9 mouse cellular contexts compared by ENCODE assay signal in the genomic region with DNA sequence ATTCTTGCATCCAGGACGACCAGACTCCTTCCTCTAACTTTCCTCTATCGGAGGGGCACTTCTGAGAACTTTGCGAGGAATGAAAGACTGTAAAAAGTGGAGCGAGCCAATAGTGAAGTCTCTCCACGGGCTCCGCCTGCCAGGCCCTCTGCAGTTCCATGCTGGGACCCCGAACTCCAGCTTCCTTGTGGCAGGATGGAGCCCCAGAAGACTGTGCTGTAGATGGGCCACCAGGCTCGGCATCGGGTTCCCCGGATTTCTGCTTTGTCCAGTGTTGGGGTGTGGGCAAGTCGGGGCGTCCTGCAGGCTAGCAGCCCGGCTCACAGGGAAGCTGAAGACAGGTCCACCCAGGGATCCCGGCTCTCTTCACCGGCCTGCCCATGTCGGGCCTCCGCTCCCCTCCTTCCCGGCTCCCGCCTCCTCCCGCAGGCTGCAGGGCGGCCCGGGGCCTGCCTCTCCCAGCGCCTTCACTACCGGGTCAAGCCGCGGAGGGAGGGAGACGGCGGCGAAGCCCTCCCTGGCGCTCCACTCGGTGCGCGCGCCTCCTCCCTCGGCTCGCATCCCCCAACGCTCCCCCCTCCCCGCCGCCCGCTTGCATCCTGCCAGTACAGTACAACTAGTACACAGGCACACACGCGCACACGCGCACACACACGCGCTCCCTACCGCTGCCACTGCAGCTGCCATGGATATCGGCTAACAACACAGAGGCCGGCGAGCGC. TPM values are rescaled to one million over a fixed set of nuclear protein-coding genes. Genes with fewer than 3 reads are reported as not detected.
DNase-seq lines count a peak whose midpoint lies in the region; ATAC-seq and TF ChIP-seq lines count a peak whose summit lies in the region.
"Had no signal": no experiment of that assay in that cellular context is flagged by ENCODE, and none has a peak within 500 bp of the region (broad histone marks: within the 10 kb centered on the region; RNA-seq: fewer than 3 reads in every experiment).

No protein-coding gene starts in this region.

- DNase-seq in Muller cell, postnatal 12 days (ENCODE audit: inconsistent ontology term): peak; percentile 95
- peak; percentile 93 for DNase-seq in cerebellum, adult 9-11 months
- DNase-seq in frontal cortex, adult 2 months (ENCODE audit: extremely low spot score in 1 of 2, low spot score in 1 of 2): peak; percentile 47 to 80
- peak; percentile 75 for DNase-seq in heart, postnatal 4 days
- peak; percentile 88 to 89 for DNase-seq in layer of hippocampus, adult 8-10 months (ENCODE audit: low spot score in 2 of 2)
- peak; percentile 36 for DNase-seq in liver, postnatal 0 days
- peak; percentile 63 for DNase-seq in ovary, postnatal 14 days (ENCODE audit: low spot score)

- H3K4me2 ChIP-seq in liver, postnatal 0 days (ENCODE audit: low read depth, low read length): peak overlapping the region; percentile 64

- peak overlapping the region; percentile 46 for H3K4me3 ChIP-seq in liver, postnatal 0 days (ENCODE audit: low read depth, low read length)

- no peak overlapping the region; the same call in 1 of the 2 replicates for H3K9ac ChIP-seq in liver, postnatal 0 days (replicated peaks)

- TF ChIP-seq CTCF in liver, postnatal 0 days (IDR thresholded peaks at IDR 0.05; ENCODE audit: low read depth): no peak

- WGBS in liver, postnatal 0 days (ENCODE audit: insufficient replicate concordance): 5% methylated on average over 38 of the region's 51 CpGs

- no peaks in the 10 kb centered on the region for H3K36me3 ChIP-seq in liver, postnatal 0 days (replicated peaks; ENCODE audit: insufficient read depth, low read length)
- H3K36me3 ChIP-seq: G1E had no signal

- ATAC-seq in liver, postnatal 0 days: peak; percentile 50
- ATAC-seq in inflammation-experienced regulatory T-cells, adult 6 months: no peak

- TF ChIP-seq EP300 in liver, postnatal 0 days (IDR thresholded peaks at IDR 0.05; ENCODE audit: low read depth): no peak

- H3K27ac ChIP-seq in liver, postnatal 0 days (ENCODE audit: low read depth): no peak overlapping the region

- H3K9me3 ChIP-seq in liver, postnatal 0 days (ENCODE audit: low read length): no peaks in the 10 kb centered on the region

- H3K27me3 ChIP-seq in liver, postnatal 0 days (ENCODE audit: insufficient read depth, low read length): peaks cover 28% of the 10 kb centered on the region

- H3K4me1 ChIP-seq in liver, postnatal 0 days (ENCODE audit: insufficient read depth): no peaks in the 10 kb centered on the region

RNA-seq across cellular contexts. Expression of gene Magi2, which starts 0.5 kb away (rescaled TPM):
- 42.2 and 46.7 TPM in 2 replicates for polyA plus RNA-seq in frontal cortex, adult 2 months (2012; rRNA removed)
- 1 to 10 TPM; 2.0 to 3.8 TPM for total RNA-seq in heart, postnatal 4 days (2021)
- total RNA-seq in layer of hippocampus, adult 8-10 months (2022): 100 to 1,000 TPM; 105 to 137 (median 127) TPM
- 0.08 and 0.20 TPM in 2 replicates for polyA plus RNA-seq in liver, postnatal 0 days (2015; fragmentation: Nextera tagmentation; extraction: Ambion mirVana)
- polyA plus RNA-seq in inflammation-experienced regulatory T-cells, adult 6 months (2017; shearing (Covaris generic)): under 1 TPM; 0.15 to 0.30 (median 0.26) TPM

Comparison
In these comparisons a context has a peak if more than half of its experiments do, and no peak if none do; other contexts are left out.
1. DNase-seq: peak in every context shown above with its lines; median percentile 95 in Muller cell, postnatal 12 days; 93 in cerebellum, adult 9-11 months; 88 in layer of hippocampus, adult 8-10 months; 75 in heart, postnatal 4 days; 64 in frontal cortex, adult 2 months; 63 in ovary, postnatal 14 days; 36 in liver, postnatal 0 days.
2. RNA of gene Magi2, which starts 0.5 kb away (polyA plus RNA-seq): 42.2 to 46.7 TPM in frontal cortex, adult 2 months; 0.15 to 0.30 TPM in inflammation-experienced regulatory T-cells, adult 6 months and 0.08 to 0.20 TPM in liver, postnatal 0 days; every median in the first group is over 10 times any median in the second.